Mouse (Mus musculus): ENCODE measurements around the gene Ric1.

Ric1 gene

DNA sequence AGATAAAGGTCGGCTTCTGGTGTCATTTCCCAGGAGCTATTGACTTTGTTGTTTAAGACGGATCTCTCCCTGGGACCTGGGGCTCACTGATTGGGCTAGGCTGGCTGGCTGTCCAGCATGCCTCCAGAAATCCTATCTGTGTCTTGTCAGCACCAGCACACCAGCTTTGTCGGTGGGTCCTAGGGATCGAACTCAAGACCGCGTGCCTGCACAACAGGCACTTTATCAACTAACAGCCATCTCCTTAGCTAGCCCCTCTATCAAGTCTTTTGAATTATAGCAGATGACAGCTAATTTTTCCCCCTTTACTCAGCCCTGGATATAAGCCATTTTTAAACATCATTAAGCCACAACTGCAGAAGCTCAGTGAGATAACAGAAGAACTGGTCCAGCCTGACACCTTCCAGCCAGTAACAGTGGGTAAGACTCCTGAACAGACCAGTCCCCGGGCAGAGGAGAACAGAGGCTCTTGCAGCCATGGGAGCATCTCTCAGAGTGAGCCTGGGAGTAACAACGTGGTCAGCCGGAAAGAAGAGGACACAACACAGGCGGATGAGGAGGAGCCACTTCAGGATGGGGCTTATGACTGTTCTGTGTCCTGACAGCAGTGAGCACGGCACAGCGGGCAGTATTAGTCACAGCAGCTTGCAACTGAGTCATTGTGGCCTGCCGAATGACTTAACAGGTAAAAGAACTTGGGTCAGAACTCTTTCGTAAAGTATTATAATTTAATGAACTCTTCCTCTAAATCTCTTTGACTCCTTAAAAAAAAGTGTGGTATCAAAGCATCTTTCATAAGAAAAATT is 81.7 kb downstream of the Ric1 start:
- no peak for DNase-seq (ENCODE audit: low read depth in 1 of 2, low spot score in 2 of 2)

DNA sequence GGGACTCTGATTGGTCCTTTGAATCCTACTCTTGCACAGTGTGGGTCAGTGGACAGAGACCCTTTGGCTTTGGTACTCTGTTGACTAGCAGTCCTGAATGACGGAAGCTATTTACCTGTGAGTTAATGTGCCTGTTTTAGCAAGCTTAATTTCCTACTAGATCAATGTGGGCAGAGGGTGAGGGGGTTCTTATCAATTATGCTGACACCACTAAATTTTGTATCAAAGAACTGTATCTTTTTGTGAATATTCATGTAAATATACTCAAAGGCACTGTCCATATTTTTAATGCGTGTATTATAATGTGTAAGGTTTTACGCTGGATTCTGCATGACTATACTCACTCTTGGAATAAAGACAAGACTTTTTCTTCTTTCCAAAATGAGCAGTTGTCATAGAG is 82.6 kb downstream of the Ric1 start:
- no peak for DNase-seq (ENCODE audit: low read depth in 1 of 2, low spot score in 2 of 2)

DNA sequence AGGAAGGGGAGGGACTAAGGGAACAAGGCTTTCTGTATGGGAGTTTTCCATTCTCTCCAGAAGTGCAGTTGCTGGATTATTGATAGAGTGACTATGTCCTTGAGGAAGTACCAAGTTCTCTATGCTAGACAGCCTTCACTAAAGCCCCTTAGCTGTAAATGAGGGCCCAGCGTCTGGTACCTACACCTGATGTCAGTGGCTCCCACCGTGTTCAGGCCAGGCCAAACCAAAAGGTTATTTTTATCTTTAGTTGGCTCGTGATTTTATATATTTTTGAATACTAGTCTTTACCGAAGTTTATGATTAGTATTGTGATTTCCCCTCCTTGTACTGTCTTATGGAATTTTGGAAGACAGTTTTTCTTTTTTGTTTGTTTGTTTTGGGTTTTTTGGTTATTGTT is 85.4 kb downstream of the Ric1 start:
- no peak for DNase-seq (ENCODE audit: low read depth in 1 of 2, low spot score in 2 of 2)

- DNase-seq (ENCODE audit: low read depth in 1 of 2, low spot score in 2 of 2): no peak
These were observed 86.1 kb downstream of the Ric1 start for GRCm38 (mm10) chr19:29608212-29608611.

GRCm38 (mm10) chr19:29610907-29611306 is 88.8 kb downstream of the Ric1 start:
- DNase-seq (ENCODE audit: low read depth in 1 of 2, low spot score in 2 of 2): no peak

GRCm38 (mm10) chr19:29612102-29612501 is 90.0 kb downstream of the Ric1 start:
- no peak for DNase-seq (ENCODE audit: low read depth in 1 of 2, low spot score in 2 of 2)

DNA sequence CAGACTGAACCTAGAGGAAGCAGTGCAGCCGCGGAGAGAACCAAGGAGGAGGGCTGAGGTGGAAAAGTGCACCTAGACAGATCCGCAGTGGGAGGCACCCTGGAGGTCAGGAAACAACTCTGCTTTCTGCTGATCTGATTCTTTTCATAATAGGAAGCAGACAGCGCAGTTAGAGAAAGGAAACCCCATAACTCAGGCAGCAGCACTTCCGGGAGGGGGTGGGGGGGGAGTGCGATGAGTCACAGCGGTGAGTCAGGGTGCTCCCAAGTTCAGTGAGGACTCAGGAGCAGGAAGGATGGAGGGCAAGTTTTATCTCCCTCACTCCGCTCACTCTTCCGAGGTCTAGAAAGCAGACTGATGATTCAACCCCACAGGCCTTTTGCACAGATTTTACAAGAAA is 119.0 kb downstream of the Ric1 start:
- no peak for DNase-seq (ENCODE audit: low read depth in 1 of 2, low spot score in 2 of 2)

GRCm38 (mm10) chr19:29641510-29641909 is 119.4 kb downstream of the Ric1 start:
- no peak for DNase-seq (ENCODE audit: low read depth in 1 of 2, low spot score in 2 of 2)

- DNase-seq (ENCODE audit: low read depth in 1 of 2, low spot score in 2 of 2): no peak
These were observed 120.1 kb downstream of the Ric1 start for GRCm38 (mm10) chr19:29642211-29642610.

GRCm38 (mm10) chr19:29643194-29643922 is 121.3 kb downstream of the Ric1 start:
- no peak for DNase-seq (ENCODE audit: low read depth in 1 of 2, low spot score in 2 of 2)

GRCm38 (mm10) chr19:29644747-29645146 is 122.7 kb downstream of the Ric1 start:
- no peak for DNase-seq (ENCODE audit: low read depth in 1 of 2, low spot score in 2 of 2)

- DNase-seq (ENCODE audit: low read depth in 1 of 2, low spot score in 2 of 2): peak; percentile 82 to 92
These were observed 125.8 kb downstream of the Ric1 start, which contains the start of gene Ermp1 for GRCm38 (mm10) chr19:29647651-29648549. TSS of gene Ermp1 (minus strand) at chr19:29648415.

DNA sequence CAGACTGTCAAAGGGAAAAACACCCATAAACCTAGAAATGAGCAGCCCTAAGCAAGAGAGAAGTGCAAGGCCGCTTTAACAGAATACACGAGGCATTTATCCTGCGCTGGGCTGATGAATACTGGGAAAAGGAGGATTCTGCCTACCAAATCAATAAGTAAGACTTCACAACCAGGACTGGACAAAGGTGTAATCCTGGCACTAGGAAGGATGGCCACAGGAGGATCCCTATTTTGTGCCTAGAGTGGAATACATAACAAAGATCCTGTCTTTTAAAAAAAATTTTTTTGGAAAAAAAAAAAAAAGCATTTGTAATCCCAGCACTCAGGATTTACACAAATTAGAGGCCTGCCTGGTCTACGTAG is 126.5 kb downstream of the Ric1 start:
- DNase-seq (ENCODE audit: low read depth in 1 of 2, low spot score in 2 of 2): no peak

GRCm38 (mm10) chr19:29649683-29650082 is 127.6 kb downstream of the Ric1 start:
- DNase-seq (ENCODE audit: low read depth in 1 of 2, low spot score in 2 of 2): no peak

GRCm38 (mm10) chr19:29653768-29654265 is 131.7 kb downstream of the Ric1 start:
- no peak for DNase-seq (ENCODE audit: low read depth in 1 of 2, low spot score in 2 of 2)

GRCm38 (mm10) chr19:29655148-29655547 is 133.1 kb downstream of the Ric1 start:
- no peak for DNase-seq (ENCODE audit: low read depth in 1 of 2, low spot score in 2 of 2)

- DNase-seq (ENCODE audit: low read depth in 1 of 2, low spot score in 2 of 2): no peak
These were observed 133.9 kb downstream of the Ric1 start for GRCm38 (mm10) chr19:29656029-29656428.

Measured in monocyte, adult 2 months (primary cell).